Mouse (Mus musculus): ENCODE data around the gene Sbsn. TPM values are rescaled to one million over a fixed set of nuclear protein-coding genes. Genes with fewer than 3 reads are reported as not detected.
"Not testable (repeated sequence)": the region's sequence is repeated elsewhere in the genome, so short reads cannot be mapped to it uniquely, and the experiment has no call there.

Sbsn gene
- 1 to 10 TPM; 2.4 to 3.6 TPM for polyA plus RNA-seq (2017; shearing (Covaris generic))

GRCm38 (mm10) chr7:30751086-30751669 lies at the start of gene Sbsn:
Sbsn (plus strand) TSS chr7:30751471.
- no peak for ATAC-seq

GRCm38 (mm10) chr7:30706214-30706882 lies 44.9 kb upstream of the Sbsn start:
- ATAC-seq = no peak

GRCm38 (mm10) chr7:30707441-30707840 lies 43.8 kb upstream of the Sbsn start:
- ATAC-seq = no peak

DNA sequence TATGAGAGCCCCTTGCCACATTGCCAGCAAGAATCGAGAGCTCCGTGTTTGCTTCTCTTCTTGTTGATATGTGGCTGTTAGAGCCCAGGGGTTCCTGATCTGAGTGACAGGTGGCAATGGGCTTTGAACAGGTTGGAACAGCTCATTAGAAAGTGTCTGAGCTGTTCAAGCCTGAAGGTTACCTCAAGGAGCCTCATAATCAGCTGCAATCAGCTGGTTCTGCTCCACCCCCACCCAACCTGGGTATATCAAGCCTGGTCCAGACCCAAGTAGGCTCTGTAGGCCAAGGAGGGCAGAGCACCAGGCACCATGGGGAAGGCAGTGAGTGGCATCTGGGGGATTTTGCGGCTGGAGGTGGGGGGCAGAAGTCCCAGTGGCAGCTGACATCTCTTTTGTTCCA lies 39.3 kb upstream of the Sbsn start, which contains the start of gene Atp4a:
TSS of gene Atp4a (plus strand) at position 268 of the 400 bp plus-strand sequence.
- ATAC-seq = no peak

DNA sequence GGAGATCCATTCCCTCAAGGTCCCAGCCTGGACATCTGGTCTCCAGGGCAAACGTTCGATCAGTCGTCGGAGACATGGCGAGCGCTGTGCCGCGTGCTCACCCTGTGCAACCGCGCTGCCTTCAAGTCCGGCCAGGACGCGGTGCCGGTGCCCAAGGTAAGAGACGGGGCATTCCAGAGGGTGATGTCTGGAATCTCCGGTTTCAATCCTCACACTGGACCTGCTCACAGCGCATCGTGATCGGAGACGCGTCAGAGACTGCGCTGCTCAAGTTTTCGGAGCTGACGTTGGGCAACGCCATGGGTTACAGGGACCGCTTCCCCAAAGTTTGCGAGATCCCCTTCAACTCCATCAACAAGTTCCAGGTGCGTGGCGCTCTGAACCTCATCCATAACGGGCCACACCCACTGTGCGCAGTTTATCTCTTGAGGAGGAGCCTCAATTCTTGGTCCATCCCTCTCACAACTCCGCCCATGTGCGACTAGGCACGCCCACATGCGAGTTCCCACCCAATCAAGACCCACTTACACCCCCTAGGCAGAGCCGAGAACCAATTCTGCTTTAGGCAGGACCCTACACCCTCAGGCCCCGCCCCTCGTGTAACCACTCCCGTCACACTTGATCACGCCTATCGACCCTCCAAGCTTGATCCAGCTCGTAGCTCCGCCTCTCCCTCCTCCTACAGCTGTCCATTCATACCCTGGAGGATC lies 34.1 kb upstream of the Sbsn start:
- ATAC-seq = peak; percentile 68

DNA sequence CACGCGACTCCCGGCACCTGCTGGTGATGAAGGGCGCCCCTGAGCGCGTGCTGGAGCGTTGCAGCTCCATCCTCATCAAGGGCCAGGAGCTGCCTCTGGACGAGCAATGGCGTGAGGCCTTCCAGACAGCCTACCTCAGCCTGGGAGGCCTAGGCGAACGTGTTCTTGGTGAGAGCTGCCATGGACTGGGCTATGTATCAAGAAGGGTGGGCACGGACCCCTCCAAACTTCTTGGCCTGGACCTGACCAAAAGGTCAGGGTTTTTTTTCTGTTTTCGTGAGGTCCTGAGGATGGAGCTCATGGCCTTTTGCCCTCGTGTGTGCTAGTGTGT lies 33.6 kb upstream of the Sbsn start:
- ATAC-seq = no peak

DNA sequence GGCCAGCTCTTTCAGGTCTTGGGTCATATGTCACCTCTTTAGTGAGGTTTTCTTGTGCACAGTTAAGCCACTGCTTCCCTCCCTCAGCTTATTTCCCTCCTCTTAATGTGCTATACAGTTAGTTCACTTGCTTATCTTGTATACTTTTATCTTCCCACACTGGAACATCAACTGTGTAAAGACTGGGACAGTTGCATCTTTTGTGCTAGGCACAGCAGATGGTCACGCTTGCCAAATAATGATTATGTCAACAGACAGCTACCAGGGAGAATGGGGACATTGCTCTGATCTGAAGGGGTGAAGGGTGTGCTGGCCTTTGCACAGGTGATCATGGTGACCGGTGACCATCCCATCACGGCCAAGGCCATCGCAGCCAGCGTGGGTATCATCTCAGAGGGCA lies 31.6 kb upstream of the Sbsn start:
- ATAC-seq = no peak

DNA sequence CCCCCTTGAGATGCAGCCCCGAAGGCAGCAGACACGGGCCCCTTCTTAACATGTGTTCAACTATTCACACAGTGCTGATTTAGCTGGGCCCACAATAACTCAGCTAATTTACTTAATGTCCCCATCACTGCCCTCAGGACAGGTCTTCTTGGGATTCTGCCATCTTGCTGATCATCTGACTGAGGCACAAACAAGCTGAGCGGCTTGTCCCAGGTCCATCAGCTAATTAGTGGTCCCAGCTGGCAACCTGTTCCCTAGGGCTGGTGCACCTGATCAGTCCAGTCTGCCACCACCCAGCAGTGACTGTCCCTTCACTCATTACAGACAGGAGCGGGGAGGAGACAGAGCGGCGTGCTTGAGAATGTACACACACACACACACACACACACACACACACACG lies 30.0 kb upstream of the Sbsn start:
- no peak for ATAC-seq

GRCm38 (mm10) chr7:30723274-30723953 lies 27.9 kb upstream of the Sbsn start:
- ATAC-seq = no peak

DNA sequence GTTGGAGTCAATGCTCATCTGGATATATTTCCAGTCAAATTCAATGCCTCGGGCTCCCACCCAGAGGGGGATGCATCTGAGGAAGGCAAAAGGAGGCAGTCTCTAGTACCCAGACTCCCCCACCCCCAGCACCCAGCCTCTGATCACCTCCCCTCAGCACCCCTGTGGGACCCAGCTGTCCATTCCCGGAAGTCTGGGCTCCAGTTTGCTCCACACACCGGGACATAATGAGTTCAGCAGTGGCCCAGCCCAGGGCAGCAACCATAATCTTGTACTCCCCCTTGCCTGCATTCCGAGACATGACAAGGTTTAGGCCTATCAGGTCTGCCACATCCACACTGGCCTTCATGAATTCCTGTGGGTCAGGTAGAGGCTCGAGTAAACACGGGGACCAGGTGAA lies 23.1 kb upstream of the Sbsn start:
- no peak for ATAC-seq

DNA sequence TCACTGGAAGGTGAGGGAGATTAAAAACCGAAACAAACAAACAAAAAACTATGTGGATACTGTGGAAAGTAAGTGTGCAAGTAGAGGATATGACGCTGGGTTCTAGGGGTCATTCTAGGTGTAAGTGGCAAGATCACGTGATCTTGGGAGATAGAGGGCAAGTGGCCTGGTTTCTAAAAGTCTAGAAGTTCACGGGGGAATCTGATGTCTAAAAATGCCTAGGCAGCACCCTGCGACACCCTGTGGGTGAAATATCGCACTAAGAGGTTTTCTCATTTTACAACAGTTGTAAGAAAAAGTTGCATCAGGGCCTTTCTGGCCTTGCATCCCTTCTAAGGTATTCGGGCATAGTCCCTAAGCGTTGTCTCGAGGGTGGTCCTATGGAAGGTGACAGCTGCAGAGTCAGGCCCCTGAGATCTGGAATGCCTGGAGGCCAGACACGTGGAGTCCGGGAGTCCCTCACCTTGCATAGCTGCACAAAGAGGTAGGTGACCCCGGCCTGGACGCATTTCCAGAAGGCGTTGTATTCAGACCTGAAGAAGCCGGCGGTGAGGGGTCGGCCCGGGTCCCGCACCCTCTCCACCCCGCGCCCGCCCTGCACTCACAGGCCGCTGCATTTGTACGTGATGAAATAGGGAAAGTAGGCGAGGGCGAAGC lies 22.4 kb upstream of the Sbsn start:
- ATAC-seq = peak; percentile 4

DNA sequence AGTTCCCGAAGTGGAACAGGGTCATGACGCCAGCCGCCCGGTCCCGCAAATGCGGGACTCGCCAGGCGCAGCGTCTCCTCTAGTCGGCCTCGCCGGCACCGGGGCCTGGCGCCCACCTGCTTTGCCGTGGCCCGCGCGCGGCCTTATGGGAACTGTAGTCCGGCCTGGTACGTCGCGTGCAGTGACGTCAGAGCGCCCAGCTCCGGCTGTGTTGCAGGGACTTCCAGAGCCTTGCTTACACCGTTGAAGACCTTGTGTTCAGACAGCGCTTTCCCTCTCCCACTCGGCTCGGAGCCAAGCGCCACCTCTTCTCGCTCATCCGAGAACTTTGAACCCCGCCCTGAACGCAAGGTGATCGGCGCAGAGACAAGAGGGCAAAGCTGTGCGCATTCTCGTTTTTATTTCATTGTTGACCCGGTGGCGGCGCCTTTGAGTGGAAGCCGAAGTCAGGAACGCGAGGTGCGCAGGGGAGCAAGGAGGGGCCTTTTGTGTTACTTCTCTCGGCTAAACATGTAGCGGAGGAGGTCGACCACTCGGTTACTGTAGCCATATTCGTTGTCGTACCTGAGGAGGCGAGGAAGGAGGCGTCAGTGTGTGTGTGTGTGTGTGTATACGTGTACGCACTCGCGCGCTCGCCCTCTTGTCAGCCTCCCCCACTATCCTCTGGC lies 21.7 kb upstream of the Sbsn start, which contains the start of gene Tmem147:
TSS of gene Tmem147 (minus strand) at position 145 of the 668 bp plus-strand sequence.
- peak; percentile 97 for ATAC-seq

- not testable (repeated sequence) for ATAC-seq
Observed at GRCm38 (mm10) chr7:30730064-30730722, 21.1 kb upstream of the Sbsn start.

DNA sequence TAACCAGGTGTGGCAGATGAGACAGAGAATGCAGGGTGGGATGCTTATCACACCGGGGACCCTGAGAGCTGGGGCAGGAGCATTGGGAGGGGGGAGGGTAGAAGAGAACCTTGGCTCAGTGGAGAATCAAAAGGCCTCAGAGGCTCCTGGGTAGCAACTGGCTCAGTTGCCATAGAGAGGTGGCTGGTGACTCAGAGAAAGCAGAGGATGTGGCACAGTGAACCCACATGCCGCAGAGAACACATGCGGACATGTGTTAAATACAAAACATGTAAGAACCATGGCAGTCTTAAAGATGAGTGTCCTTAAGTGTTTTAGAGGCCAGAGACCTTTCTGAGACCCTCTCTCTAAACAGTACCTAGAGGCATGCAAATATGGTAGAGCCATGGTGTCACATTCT lies 15.1 kb upstream of the Sbsn start:
- ATAC-seq = no peak

DNA sequence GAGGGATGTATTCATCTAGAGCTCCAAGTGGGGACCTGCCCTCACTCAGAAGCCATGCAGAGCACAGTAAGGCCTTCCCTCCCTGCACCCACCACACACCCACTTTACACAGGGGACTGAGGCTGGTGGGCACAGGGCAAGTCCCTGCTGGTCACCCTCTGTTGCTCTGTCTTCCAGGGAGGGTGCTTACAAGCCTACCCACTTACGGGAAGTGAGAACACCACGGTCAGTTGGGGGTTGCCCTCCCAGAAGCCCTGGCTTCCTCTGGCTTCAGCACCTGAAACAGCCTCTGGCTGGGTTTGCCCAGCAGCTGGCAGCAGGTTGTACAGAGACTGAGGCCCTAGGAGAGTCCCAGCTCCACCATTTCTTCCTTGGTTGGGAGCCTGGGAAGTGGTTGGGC lies 8.7 kb upstream of the Sbsn start:
- not testable (repeated sequence) for ATAC-seq

- ATAC-seq = not testable (repeated sequence)
Observed at GRCm38 (mm10) chr7:30743617-30744016, 7.7 kb upstream of the Sbsn start, which contains the start of gene Gapdhs. Gapdhs (minus strand) TSS chr7:30743681.

DNA sequence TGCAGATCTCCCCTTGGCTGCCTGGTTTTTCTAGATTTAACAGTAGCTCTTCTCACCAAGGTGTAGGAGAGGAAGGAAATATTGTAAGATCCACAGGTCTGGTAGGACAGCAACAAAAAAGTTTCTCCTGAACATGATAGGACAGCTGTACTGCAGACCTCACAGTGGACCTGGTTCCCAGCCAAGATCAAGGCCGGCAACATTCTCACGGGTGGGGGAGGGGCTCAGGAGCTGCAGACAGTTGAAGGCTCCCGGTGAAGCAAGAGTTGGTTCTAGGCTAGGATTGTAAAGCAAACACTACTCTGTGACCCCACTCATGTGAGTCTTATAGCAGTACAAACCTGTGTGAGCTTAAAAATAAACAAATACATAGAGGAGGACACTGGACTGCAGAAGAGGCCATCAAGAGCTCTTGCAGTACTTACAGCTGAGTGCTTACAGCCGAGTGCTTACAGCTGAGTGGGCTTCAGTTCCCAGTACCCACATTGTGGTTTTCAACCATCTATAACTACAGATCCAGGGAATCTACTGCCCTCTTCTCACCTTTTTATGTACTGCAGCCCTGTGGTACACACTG lies 7.2 kb upstream of the Sbsn start:
- ATAC-seq = no peak

GRCm38 (mm10) chr7:30747525-30748204 lies 3.6 kb upstream of the Sbsn start:
- no peak for ATAC-seq

DNA sequence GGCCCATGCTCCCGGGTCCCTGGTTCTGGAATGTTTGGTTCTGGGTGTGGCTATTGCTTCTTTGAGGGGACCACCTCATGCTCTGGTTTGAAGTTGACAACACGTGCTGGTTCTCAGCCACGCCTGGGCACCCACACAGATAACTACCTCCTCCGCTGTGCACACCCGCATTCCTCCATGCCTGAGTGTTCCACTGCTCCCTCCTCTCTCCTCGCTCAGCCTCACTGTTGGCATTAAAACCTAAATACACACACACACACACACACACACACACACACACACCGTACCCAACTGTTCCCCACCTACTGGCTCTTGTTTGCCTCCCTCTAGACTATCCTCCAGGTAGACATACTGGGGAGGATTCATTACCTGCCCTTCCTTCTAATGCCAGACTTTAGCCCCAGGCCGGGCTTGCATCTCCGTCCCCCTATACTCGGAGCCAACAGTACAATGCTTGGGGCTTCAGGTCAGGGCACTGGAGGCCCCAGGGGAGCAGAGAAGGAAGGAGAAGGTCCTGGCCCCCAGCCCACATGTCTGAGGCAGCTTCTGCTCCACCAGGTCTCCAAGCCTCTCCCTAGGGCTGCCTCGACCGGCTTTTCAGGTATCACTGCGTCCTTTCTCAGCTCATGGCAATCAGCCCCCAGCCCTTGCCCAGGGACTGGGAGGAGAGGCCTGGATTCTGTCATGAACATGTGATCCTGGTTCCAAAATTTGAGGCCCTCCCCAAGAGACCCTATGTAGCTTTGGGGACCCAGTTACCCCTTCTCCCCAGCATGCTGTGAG lies 1.3 kb upstream of the Sbsn start:
- no peak for ATAC-seq

GRCm38 (mm10) chr7:30757001-30757400 lies 5.7 kb downstream of the Sbsn start:
- ATAC-seq = no peak

All from CD4-positive, CD25-positive, alpha-beta regulatory T cell, adult 4 months (primary cell).